Mouse (Mus musculus) olfactory bulb, adult 2 months (tissue): ENCODE measurements at regions not wholly inside any gene's neighbourhood (a gene's known extent, or its start where the extent isn't known, plus 50 kb on each side); places are given as distances from the start of the nearest gene placed in this dataset.

Experiments used
- CTCF ChIP-seq: fragments of 200-500 bp; IDR thresholded peaks from 2 replicates; pipeline ENCODE4 v1.5.1; 2012; ENCODE audit warnings: low read depth, mild to moderate bottlenecking, low read length, moderate library complexity; ENCODE audit not compliant: insufficient read depth
- POLR2A ChIP-seq: fragments of 200-500 bp; IDR thresholded peaks from 2 replicates; pipeline ENCODE4 v1.6.1; 2012; ENCODE audit warnings: mild to moderate bottlenecking, low read depth, low read length, moderate library complexity; ENCODE audit not compliant: insufficient read depth

- TF ChIP-seq CTCF, result no peak
- TF ChIP-seq POLR2A, result no peak
Measured at GRCm38 (mm10) chr1:18384079-18384478, 119.1 kb upstream of the Defb41 start.
